Mouse (Mus musculus): ENCODE results near the gene Srek1ip1.

DNA sequence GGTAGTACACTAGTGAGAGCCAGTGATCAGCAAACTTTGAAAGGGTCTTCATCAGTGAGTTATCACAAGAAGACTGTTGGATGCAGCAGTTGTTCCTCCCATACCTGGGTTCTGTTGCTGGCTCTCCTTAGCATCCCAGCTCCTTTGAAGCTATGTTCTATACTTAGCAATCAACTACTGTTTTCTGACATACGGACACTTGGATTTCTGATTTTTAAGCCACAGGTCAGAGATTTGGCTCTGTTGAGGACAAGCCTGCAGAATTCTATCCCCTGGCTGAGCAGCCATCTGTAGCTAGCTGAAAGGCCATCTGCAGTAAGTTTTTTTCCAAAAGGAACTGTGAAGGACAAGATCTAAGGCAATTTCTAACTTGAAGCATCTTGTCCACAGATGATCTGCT lies 32.9 kb upstream of the Srek1ip1 start:
- TF ChIP-seq CTCF (IDR thresholded peaks at IDR 0.05; ENCODE audit: low read depth, low read length) (no peak), POLR2A (IDR thresholded peaks at IDR 0.05; ENCODE audit: extremely low read depth, insufficient read depth, low read length) (no peak)

Data from liver, adult 2 months (tissue).